Comparison of ENCODE assay signal across 25 mouse cellular contexts in genomic region chr11:56580028-56580427, GRCm38 (mm10).
DNase-seq lines count a peak whose midpoint lies in the region; ATAC-seq lines count a peak whose summit lies in the region.
"Had no signal": no experiment of that assay in that cellular context is flagged by ENCODE, and none has a peak within 500 bp of the region (broad histone marks: within the 10 kb centered on the region; RNA-seq: fewer than 3 reads in every experiment).

No protein-coding gene starts in this region.

- H3K9me3 ChIP-seq in kidney, embryonic 14.5 days (ENCODE audit: control insufficient read depth, low read length) = no peaks in the 10 kb centered on the region
- H3K9me3 ChIP-seq: embryonic facial prominence, embryonic 12.5 days; heart, embryonic 12.5 days; hindbrain, embryonic 10.5 days; limb, embryonic 10.5 days; midbrain, embryonic 15.5 days; neural tube, embryonic 12.5 days had no signal

- WGBS in kidney, embryonic 14.5 days = 83% methylated on average over 5 of the region's 5 CpGs

- H3K9ac ChIP-seq in kidney, embryonic 14.5 days (ENCODE audit: low read depth, low read length) = no peak overlapping the region
- H3K9ac ChIP-seq: embryonic facial prominence, embryonic 12.5 days; heart, embryonic 12.5 days; midbrain, embryonic 15.5 days; neural tube, embryonic 12.5 days had no signal

- H3K36me3 ChIP-seq in kidney, embryonic 14.5 days (ENCODE audit: control insufficient read depth, insufficient read depth, low read length) = no peaks in the 10 kb centered on the region
- H3K36me3 ChIP-seq: embryonic facial prominence, embryonic 12.5 days; heart, embryonic 12.5 days; hindbrain, embryonic 10.5 days; limb, embryonic 10.5 days; midbrain, embryonic 15.5 days; neural tube, embryonic 12.5 days had no signal

- DNase-seq in layer of hippocampus, adult 11-12 months (ENCODE audit: low spot score) = peak; percentile 22
- DNase-seq in layer of hippocampus, postnatal 10 days (ENCODE audit: low spot score in 2 of 2) = no peak
- peak; percentile 54 for DNase-seq in right cerebral cortex, adult 18-20 months
- DNase-seq in right cerebral cortex, postnatal 14 days = no peak
- peak; percentile 62 for DNase-seq in layer of hippocampus, adult 9-11 months
- no peak for DNase-seq in adrenal gland, adult 8-10 months
- DNase-seq: adrenal gland, adult 2 months; cerebellum, adult 18-20 months; cerebellum, postnatal 25 days; gastrocnemius, postnatal 25 days; heart, adult 18-20 months; heart, postnatal 10 days; kidney, postnatal 4 days had no signal

- H3K4me2 ChIP-seq in kidney, embryonic 14.5 days (replicated peaks; ENCODE audit: low read depth, low read length) = no peak overlapping the region
- H3K4me2 ChIP-seq: embryonic facial prominence, embryonic 12.5 days; heart, embryonic 12.5 days; midbrain, embryonic 15.5 days; neural tube, embryonic 12.5 days had no signal

- no peak overlapping the region for H3K27ac ChIP-seq in kidney, embryonic 14.5 days (ENCODE audit: low read depth, low read length)
- H3K27ac ChIP-seq: embryonic facial prominence, embryonic 12.5 days; hindbrain, embryonic 10.5 days; hindbrain, postnatal 0 days; limb, embryonic 10.5 days; macrophage; midbrain, embryonic 15.5 days; neural tube, embryonic 12.5 days; stomach, postnatal 0 days had no signal

- no peaks in the 10 kb centered on the region for H3K27me3 ChIP-seq in kidney, embryonic 14.5 days (ENCODE audit: control insufficient read depth, insufficient read depth, low read length)
- H3K27me3 ChIP-seq: embryonic facial prominence, embryonic 12.5 days; heart, embryonic 12.5 days; midbrain, embryonic 15.5 days; neural tube, embryonic 12.5 days had no signal

- H3K4me3 ChIP-seq in kidney, embryonic 14.5 days (ENCODE audit: low read length) = no peak overlapping the region
- H3K4me3 ChIP-seq: embryonic facial prominence, embryonic 12.5 days; heart, embryonic 12.5 days; hindbrain, embryonic 10.5 days; limb, embryonic 10.5 days; midbrain, embryonic 15.5 days; neural tube, embryonic 12.5 days had no signal

- no peaks in the 10 kb centered on the region for H3K4me1 ChIP-seq in kidney, embryonic 14.5 days (ENCODE audit: control insufficient read depth, insufficient read depth, low read length)
- H3K4me1 ChIP-seq: embryonic facial prominence, embryonic 12.5 days; limb, embryonic 10.5 days; midbrain, embryonic 15.5 days; neural tube, embryonic 12.5 days had no signal

- ATAC-seq in kidney, embryonic 14.5 days (ENCODE audit: low FRiP score, low TSS enrichment) = no peak
- ATAC-seq: hindbrain, postnatal 0 days; intestine, embryonic 16.5 days; lung, postnatal 0 days; midbrain, embryonic 15.5 days had no signal

Comparison
In these comparisons a context has a peak if more than half of its experiments do, and no peak if none do; other contexts are left out.
1. DNase-seq: peak in layer of hippocampus, adult 11-12 months (single experiment), right cerebral cortex, adult 18-20 months (single experiment) and layer of hippocampus, adult 9-11 months (single experiment); none in layer of hippocampus, postnatal 10 days (0 of 2), right cerebral cortex, postnatal 14 days (single experiment) and adrenal gland, adult 8-10 months (single experiment).